Mouse (Mus musculus) colon, adult 2 months (tissue): Measurements from ENCODE around the gene Tm4sf5. TPM values are rescaled to one million over a fixed set of nuclear protein-coding genes. Genes with fewer than 3 reads are reported as not detected.

Experiments used
- polyA plus RNA-seq: library from polyadenylated mRNA; depleted of rRNA; stranded (reverse); fragments of >200 nt; gene quantifications from 2 replicates; pipeline ENCODE4 v1.2.3, GENCODE M21; 2012; rRNA removed

Tm4sf5 gene
- polyA plus RNA-seq: 2.4 and 3.2 TPM in 2 replicates

GRCm38 (mm10) chr11:70504970-70505369, at the start of gene Tm4sf5:
Gene Tm4sf5 (plus strand): TSS chr11:70505244.

GRCm38 (mm10) chr11:70458688-70459600, 46.1 kb upstream of the Tm4sf5 start, which contains the start of gene Zmynd15:
Gene Zmynd15 (plus strand): TSS chr11:70459433.

GRCm38 (mm10) chr11:70459601-70460101, 45.4 kb upstream of the Tm4sf5 start, which contains the start of gene Cxcl16:
Gene Cxcl16 (minus strand): TSS chr11:70459984.

DNA sequence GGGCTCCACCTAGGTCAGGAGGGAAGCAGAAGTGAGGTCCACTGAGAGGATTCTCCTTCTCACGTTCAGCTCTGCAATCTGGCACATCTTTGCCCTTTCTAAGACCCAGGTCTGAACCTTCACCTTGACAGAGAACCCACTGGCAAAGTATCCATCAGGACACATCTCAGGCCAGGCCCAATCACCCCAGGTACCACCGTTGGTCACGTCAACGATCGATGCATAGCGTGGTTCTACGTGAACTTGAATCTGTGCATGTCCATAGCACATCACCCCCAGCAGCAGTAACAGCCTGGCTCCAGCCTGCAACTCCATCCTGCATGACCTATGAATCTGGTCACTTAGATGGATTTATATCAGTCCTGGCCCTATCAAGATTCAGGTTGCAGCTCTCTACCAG, 9.2 kb downstream of the Tm4sf5 start, which contains the start of gene Vmo1:
Gene Vmo1, minus strand, starts transcription at position 329 of the 400 bp plus-strand sequence.

DNA sequence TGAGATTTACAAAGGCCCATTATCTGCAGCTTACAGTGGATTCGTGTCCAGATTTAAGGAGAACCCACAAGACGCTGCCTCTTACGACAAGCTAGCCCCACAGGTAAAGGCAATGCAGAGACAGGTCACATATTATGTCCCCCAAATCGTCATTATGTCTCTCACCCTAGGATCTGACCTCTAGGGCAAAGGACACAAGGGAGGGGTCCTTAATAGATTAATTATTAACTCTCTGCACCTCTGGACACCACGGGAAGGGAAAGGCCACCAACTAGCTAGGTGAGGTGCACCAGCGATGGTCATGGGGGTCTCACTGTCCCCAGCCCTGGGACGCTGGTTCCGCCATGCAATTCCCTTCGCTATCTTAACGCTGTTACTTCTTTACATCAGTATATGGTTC, 13.9 kb downstream of the Tm4sf5 start, which contains the start of gene Gltpd2:
Gene Gltpd2, plus strand, starts transcription at position 274 of the 400 bp plus-strand sequence.

GRCm38 (mm10) chr11:70525184-70525678, 20.2 kb downstream of the Tm4sf5 start, which contains the start of gene Psmb6:
Gene Psmb6 (plus strand): TSS chr11:70525367.

GRCm38 (mm10) chr11:70532839-70533238, 27.8 kb downstream of the Tm4sf5 start, which contains the start of gene Gm40193:
Gene Gm40193 (minus strand): TSS chr11:70532939.

GRCm38 (mm10) chr11:70539877-70540587, 35.0 kb downstream of the Tm4sf5 start, which contains the start of gene Pld2:
Gene Pld2 (plus strand): TSS chr11:70540064.

Other genes with a start within 250 kb of the Tm4sf5 start
- gene Alox12, start 249.9 kb upstream of the Tm4sf5 start, polyA plus RNA-seq: 1.2 and 1.7 TPM in 2 replicates
- gene Alox12e, start 182.6 kb upstream of the Tm4sf5 start, polyA plus RNA-seq: 0.09 and 0.10 TPM in 2 replicates
- 2.3 and 3.8 TPM in 2 replicates for gene Alox15, start 153.2 kb upstream of the Tm4sf5 start, polyA plus RNA-seq
- gene Pelp1, start 95.2 kb upstream of the Tm4sf5 start, polyA plus RNA-seq: 13.3 and 14.7 TPM in 2 replicates
- 22.9 and 26.3 TPM in 2 replicates for gene Arrb2, start 72.6 kb upstream of the Tm4sf5 start, polyA plus RNA-seq
- 18.3 TPM in 2 replicates for gene Med11, start 53.3 kb upstream of the Tm4sf5 start, polyA plus RNA-seq
- gene Zmynd15, start 45.8 kb upstream of the Tm4sf5 start, polyA plus RNA-seq: 4.1 and 4.6 TPM in 2 replicates
- gene Cxcl16, start 45.3 kb upstream of the Tm4sf5 start, polyA plus RNA-seq: 21.9 and 24.0 TPM in 2 replicates
- gene Vmo1, start 9.4 kb downstream of the Tm4sf5 start, polyA plus RNA-seq: not detected in 2 replicates
- gene Gltpd2, start 14.0 kb downstream of the Tm4sf5 start, polyA plus RNA-seq: 0.16 TPM in 1 of 2 replicates, not detected in the other
- 192 and 239 TPM in 2 replicates for gene Psmb6, start 20.1 kb downstream of the Tm4sf5 start, polyA plus RNA-seq
- gene Gm40193, start 27.7 kb downstream of the Tm4sf5 start, polyA plus RNA-seq: not detected in 2 replicates
- 9.8 and 10.3 TPM in 2 replicates for gene Pld2, start 34.8 kb downstream of the Tm4sf5 start, polyA plus RNA-seq
- 104 and 119 TPM in 2 replicates for gene Mink1, start 57.6 kb downstream of the Tm4sf5 start, polyA plus RNA-seq
- gene 4930544D05Rik, start 110.6 kb downstream of the Tm4sf5 start, polyA plus RNA-seq: not detected in 2 replicates
- 0.21 TPM in 1 of 2 replicates, not detected in the other for gene Chrne, start 114.0 kb downstream of the Tm4sf5 start, polyA plus RNA-seq
- not detected in 2 replicates for gene Gp1ba, start 133.9 kb downstream of the Tm4sf5 start, polyA plus RNA-seq
- gene Rnf167, start 142.0 kb downstream of the Tm4sf5 start, polyA plus RNA-seq: 81.7 and 112 TPM in 2 replicates
- 129 and 132 TPM in 2 replicates for gene Slc25a11, start 142.2 kb downstream of the Tm4sf5 start, polyA plus RNA-seq
- 2,946 and 3,327 TPM in 2 replicates for gene Pfn1, start 149.4 kb downstream of the Tm4sf5 start, polyA plus RNA-seq
- 120 and 156 TPM in 2 replicates for gene Eno3, start 152.0 kb downstream of the Tm4sf5 start, polyA plus RNA-seq
- gene Spag7, start 164.2 kb downstream of the Tm4sf5 start, polyA plus RNA-seq: 17.9 and 21.9 TPM in 2 replicates
- 64.7 TPM in 2 replicates for gene Camta2, start 182.9 kb downstream of the Tm4sf5 start, polyA plus RNA-seq
- 1.1 TPM in 2 replicates for gene Inca1, start 194.9 kb downstream of the Tm4sf5 start, polyA plus RNA-seq
- gene Kif1c, start 195.3 kb downstream of the Tm4sf5 start, polyA plus RNA-seq: 112 and 117 TPM in 2 replicates